Comparison of ENCODE assay signal across 8 mouse cellular contexts in the genomic region with DNA sequence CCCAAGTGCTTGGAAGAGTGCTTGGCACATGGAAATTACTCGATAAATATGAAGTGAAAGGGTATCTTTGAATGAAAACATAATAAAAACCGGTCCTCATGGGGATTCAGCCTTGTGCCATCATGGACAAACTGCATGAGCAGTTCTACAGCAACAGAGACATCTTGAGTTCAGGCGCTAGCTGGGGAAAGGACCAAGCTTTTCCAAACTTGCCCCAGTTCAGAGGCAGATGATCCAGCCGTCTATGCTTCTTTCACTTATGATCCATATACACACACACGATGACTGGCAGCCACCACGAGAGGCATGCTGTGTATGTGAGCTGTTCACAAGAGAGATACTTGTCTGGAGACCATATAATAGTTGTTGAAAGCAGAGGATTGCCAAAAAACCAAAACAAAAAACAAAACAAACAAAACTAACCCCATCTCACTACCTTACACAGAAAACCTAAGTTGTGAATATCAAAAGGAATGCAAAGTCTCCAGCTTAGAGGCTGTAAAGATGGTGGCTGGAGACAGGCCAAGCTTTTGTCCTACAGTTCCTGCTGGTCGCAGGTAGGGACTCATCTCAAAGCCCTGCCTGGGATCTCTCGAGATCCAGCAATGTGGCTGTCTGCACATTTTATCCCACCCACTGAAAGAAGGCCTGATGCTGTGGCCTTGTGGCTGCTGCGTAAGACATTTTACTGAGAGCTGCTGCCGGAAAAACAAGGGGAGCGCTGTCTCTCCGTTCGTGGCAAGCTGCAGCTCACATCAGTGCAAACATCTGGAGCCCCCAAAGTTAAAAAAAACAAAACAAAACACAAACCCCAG. TPM values are rescaled to one million over a fixed set of nuclear protein-coding genes. Genes with fewer than 3 reads are reported as not detected.
DNase-seq lines count a peak whose midpoint lies in the region; ATAC-seq lines count a peak whose summit lies in the region.

No protein-coding gene starts in this region.

- DNase-seq in heart, adult 11 months, result peak; percentile 92
- DNase-seq in heart, adult 9 months (ENCODE audit: low spot score in 2 of 2), result no peak
- peak; percentile 19 for DNase-seq in embryo, embryonic 9.5 days (ENCODE audit: extremely low spot score)
- DNase-seq in right cerebral cortex, postnatal 36 days (ENCODE audit: low spot score in 2 of 2), result no peak
- DNase-seq in retina, postnatal 1 day, result no peak
- DNase-seq in left cerebral cortex, adult 9 months (ENCODE audit: low spot score in 2 of 2), result no peak

- H3K27me3 ChIP-seq in hindbrain, embryonic 16.5 days (replicated peaks; ENCODE audit: control insufficient read depth, insufficient read depth, low read length), result no peaks in the 10 kb centered on the region
- no peaks in the 10 kb centered on the region for H3K27me3 ChIP-seq in lung, embryonic 16.5 days (ENCODE audit: control insufficient read depth, insufficient read depth, low read depth, low read length)

- no peaks in the 10 kb centered on the region for H3K9me3 ChIP-seq in hindbrain, embryonic 16.5 days (ENCODE audit: control insufficient read depth, low read length)
- H3K9me3 ChIP-seq in lung, embryonic 16.5 days (ENCODE audit: control insufficient read depth, low read length), result no peaks in the 10 kb centered on the region

- peak overlapping the region; percentile 94 for H3K4me2 ChIP-seq in hindbrain, embryonic 16.5 days (ENCODE audit: low read length)
- peak overlapping the region; percentile 73 for H3K4me2 ChIP-seq in lung, embryonic 16.5 days (ENCODE audit: low read depth, low read length)

- H3K9ac ChIP-seq in hindbrain, embryonic 16.5 days (ENCODE audit: low read depth, low read length), result peak overlapping the region; percentile 50
- peak overlapping the region; percentile 86 for H3K9ac ChIP-seq in lung, embryonic 16.5 days (ENCODE audit: low read length)

- no peaks in the 10 kb centered on the region for H3K36me3 ChIP-seq in hindbrain, embryonic 16.5 days (ENCODE audit: control insufficient read depth, insufficient read depth, low read length)
- peaks cover 8% of the 10 kb centered on the region for H3K36me3 ChIP-seq in lung, embryonic 16.5 days (ENCODE audit: control insufficient read depth, insufficient read depth, low read length)

- peak overlapping the region; percentile 72 for H3K4me3 ChIP-seq in hindbrain, embryonic 16.5 days (ENCODE audit: low read length)
- peak overlapping the region; percentile 72 for H3K4me3 ChIP-seq in lung, embryonic 16.5 days (ENCODE audit: low read length)

- 60% methylated on average over 13 of the region's 13 CpGs for WGBS in hindbrain, embryonic 16.5 days
- WGBS in lung, embryonic 16.5 days, result 17% methylated on average over 13 of the region's 13 CpGs

- no peak for ATAC-seq in hindbrain, embryonic 16.5 days
- no peak for ATAC-seq in lung, embryonic 16.5 days (ENCODE audit: low read depth)

- H3K4me1 ChIP-seq in hindbrain, embryonic 16.5 days (ENCODE audit: control insufficient read depth, insufficient read depth, low read depth, low read length), result peaks cover 4% of the 10 kb centered on the region
- peaks cover 43% of the 10 kb centered on the region for H3K4me1 ChIP-seq in lung, embryonic 16.5 days (replicated peaks; ENCODE audit: control insufficient read depth, insufficient read depth, low read length)

- H3K27ac ChIP-seq in hindbrain, embryonic 16.5 days (ENCODE audit: low read depth, low read length), result no peak overlapping the region
- peak overlapping the region; percentile 86 for H3K27ac ChIP-seq in lung, embryonic 16.5 days (ENCODE audit: low read length)

RNA-seq across cellular contexts. Expression of gene Creb3l2, which starts 2.1 kb away (rescaled TPM):
- polyA plus RNA-seq in hindbrain, embryonic 16.5 days (2015; fragmentation: Nextera tagmentation; extraction: Ambion mirVana), result 3.3 and 4.6 TPM in 2 replicates
- 27.8 and 31.1 TPM in 2 replicates for polyA plus RNA-seq in lung, embryonic 16.5 days (2015; fragmentation: Nextera tagmentation; extraction: Ambion mirVana)

Comparison
In these comparisons a context has a peak if more than half of its experiments do, and no peak if none do; other contexts are left out.
1. DNase-seq: peak in heart, adult 11 months (single experiment) and embryo, embryonic 9.5 days (single experiment); none in heart, adult 9 months (0 of 2), right cerebral cortex, postnatal 36 days (0 of 2), retina, postnatal 1 day (single experiment) and left cerebral cortex, adult 9 months (0 of 2).